Comparison of ENCODE assay signal across 8 mouse cellular contexts in the genomic region with DNA sequence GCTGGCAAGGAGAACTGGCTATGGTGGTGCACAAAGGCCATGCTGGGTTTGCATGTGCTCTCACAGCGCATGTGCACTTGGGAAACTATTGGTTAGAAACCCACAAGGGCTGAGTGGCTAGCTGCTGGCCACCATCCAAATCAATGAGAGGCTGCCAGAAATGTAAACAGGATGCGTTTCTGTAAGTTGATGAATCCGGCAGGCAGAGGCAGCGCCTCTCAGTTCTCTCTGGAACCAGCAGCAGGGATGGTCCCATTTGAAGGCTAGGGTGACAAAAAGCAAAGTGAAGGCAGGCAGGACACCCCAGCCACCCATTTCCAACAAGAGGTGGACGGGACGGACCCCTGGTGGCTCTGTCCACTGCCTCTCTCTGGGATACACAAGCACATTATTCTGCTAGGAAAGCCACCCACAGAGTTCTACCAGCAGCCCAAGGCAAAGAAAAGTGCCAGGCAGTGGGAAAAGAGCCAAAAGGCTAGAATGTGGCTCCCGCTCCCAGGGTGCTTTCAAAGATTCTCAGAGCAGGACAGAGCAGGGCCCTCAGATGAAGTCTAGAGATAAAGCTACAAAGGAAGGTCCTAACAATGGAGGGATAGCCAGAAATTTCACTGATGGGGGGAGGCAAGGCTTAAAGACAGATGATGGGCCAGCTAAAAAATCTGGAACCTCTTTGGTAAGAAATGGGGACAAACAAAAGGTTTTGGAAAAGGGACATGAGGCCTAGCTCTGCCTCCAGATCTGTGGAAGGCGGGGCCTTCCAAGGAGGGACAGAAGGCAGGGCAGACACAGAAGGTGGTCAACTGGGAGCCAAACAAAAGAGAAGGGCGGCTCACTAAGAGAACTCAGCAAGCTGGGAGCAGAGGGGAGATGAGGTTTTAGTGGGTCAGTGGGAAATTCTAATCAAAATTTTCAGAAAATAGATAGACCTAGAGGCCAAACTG. TPM values are rescaled to one million over a fixed set of nuclear protein-coding genes. Genes with fewer than 3 reads are reported as not detected.
DNase-seq lines count a peak whose midpoint lies in the region; ATAC-seq and TF ChIP-seq lines count a peak whose summit lies in the region.

No protein-coding gene starts in this region.

- WGBS in forebrain, embryonic 10.5 days, result 56% methylated on average over 9 of the region's 9 CpGs
- 46% methylated on average over 9 of the region's 9 CpGs for whole genome bisulfite sequencing in hindbrain, embryonic 11.5 days
- 23% methylated on average over 9 of the region's 9 CpGs for WGBS in neural tube, embryonic 14.5 days

- H3K4me2 ChIP-seq in hindbrain, embryonic 11.5 days (replicated peaks; ENCODE audit: low read depth, low read length), result no peak overlapping the region
- H3K4me2 ChIP-seq in neural tube, embryonic 14.5 days (ENCODE audit: low read depth, low read length), result no peak overlapping the region

- H3K27ac ChIP-seq in bone marrow macrophage, adult 2 months (ENCODE audit: insufficient read depth, low read depth, low read length), result peak overlapping the region; percentile 92
- peak overlapping the region; percentile 86 for H3K27ac ChIP-seq in forebrain, embryonic 10.5 days
- peak overlapping the region; percentile 70 for H3K27ac ChIP-seq in hindbrain, embryonic 11.5 days (ENCODE audit: low read depth, low read length)
- H3K27ac ChIP-seq in neural tube, embryonic 14.5 days (ENCODE audit: low read depth, low read length), result peak overlapping the region; percentile 84

- no peak overlapping the region for H3K4me3 ChIP-seq in C2C12 (ENCODE audit: insufficient read depth, poor library complexity, severe bottlenecking)
- H3K4me3 ChIP-seq in bone marrow macrophage, adult 2 months (ENCODE audit: insufficient read depth, low read length), result no peak overlapping the region
- no peak overlapping the region for H3K4me3 ChIP-seq in forebrain, embryonic 10.5 days
- no peak overlapping the region for H3K4me3 ChIP-seq in hindbrain, embryonic 11.5 days (ENCODE audit: low read depth, low read length)
- H3K4me3 ChIP-seq in neural tube, embryonic 14.5 days (ENCODE audit: low read depth, low read length), result no peak overlapping the region

- no peaks in the 10 kb centered on the region for H3K9me3 ChIP-seq in forebrain, embryonic 10.5 days
- H3K9me3 ChIP-seq in hindbrain, embryonic 11.5 days (ENCODE audit: control insufficient read depth, low read length), result no peaks in the 10 kb centered on the region
- H3K9me3 ChIP-seq in neural tube, embryonic 14.5 days (ENCODE audit: control insufficient read depth, low read length), result no peaks in the 10 kb centered on the region

- H3K4me1 ChIP-seq in bone marrow macrophage, adult 2 months (ENCODE audit: control insufficient read depth, insufficient read depth, low read length), result peaks cover 69% of the 10 kb centered on the region
- peaks cover 53% of the 10 kb centered on the region for H3K4me1 ChIP-seq in forebrain, embryonic 10.5 days
- H3K4me1 ChIP-seq in hindbrain, embryonic 11.5 days (replicated peaks; ENCODE audit: control insufficient read depth, insufficient read depth, low read length), result 0 out of 2 replicates have a peak, but pooled peaks cover 2% of the 10 kb centered on the region
- peaks cover 27% of the 10 kb centered on the region; the same call in 1 of the 2 replicates for H3K4me1 ChIP-seq in neural tube, embryonic 14.5 days (ENCODE audit: control insufficient read depth, insufficient read depth, low read length)

- TF ChIP-seq POLR2A in bone marrow macrophage, adult 2 months (IDR thresholded peaks at IDR 0.05; ENCODE audit: borderline replicate concordance, low read depth, low read length), result no peak

- 0 out of 2 replicates have a peak overlapping the region, but pooled peaks have one; percentile 15 for H3K9ac ChIP-seq in hindbrain, embryonic 11.5 days (ENCODE audit: low read depth, low read length)
- H3K9ac ChIP-seq in neural tube, embryonic 14.5 days (replicated peaks; ENCODE audit: low read depth, low read length), result peak overlapping the region; percentile 21; the same call in 1 of the 2 replicates

- no peak for TF ChIP-seq CTCF in C2C12 (IDR thresholded peaks at IDR 0.05; ENCODE audit: control insufficient read depth, insufficient read depth, insufficient read length)
- no peak for TF ChIP-seq CTCF in bone marrow macrophage, adult 2 months (IDR thresholded peaks at IDR 0.05; ENCODE audit: low read depth, low read length)

- 0 out of 2 replicates have a peak, but pooled peaks have one; percentile 14 for ATAC-seq in hindbrain, embryonic 11.5 days (ENCODE audit: low FRiP score)
- peak; percentile 80 for ATAC-seq in neural tube, embryonic 14.5 days (ENCODE audit: low read depth)

- no peaks in the 10 kb centered on the region for H3K36me3 ChIP-seq in C2C12 (ENCODE audit: control insufficient read depth, insufficient read depth)
- H3K36me3 ChIP-seq in forebrain, embryonic 10.5 days (replicated peaks), result peaks cover 2% of the 10 kb centered on the region; the same call in 1 of the 2 replicates
- no peaks in the 10 kb centered on the region for H3K36me3 ChIP-seq in hindbrain, embryonic 11.5 days (ENCODE audit: control insufficient read depth, insufficient read depth, low read length)
- no peaks in the 10 kb centered on the region for H3K36me3 ChIP-seq in neural tube, embryonic 14.5 days (ENCODE audit: control insufficient read depth, insufficient read depth, low read length)

- H3ac ChIP-seq in C2C12 (ENCODE audit: control insufficient read depth, insufficient read length, low read depth), result peak overlapping the region; percentile 26

- peaks cover 4% of the 10 kb centered on the region for H3K79me3 ChIP-seq in C2C12 (ENCODE audit: low read depth)

- DNase-seq in forebrain, embryonic 10.5 days (ENCODE audit: extremely low spot score, low spot score), result no peak
- DNase-seq in hindbrain, embryonic 11.5 days (ENCODE audit: low spot score), result peak; percentile 38
- DNase-seq in layer of hippocampus, adult 9-11 months, result peak; percentile 69
- DNase-seq in lung, adult 18-20 months, result peak; percentile 84 to 90
- no peak for DNase-seq in testis, postnatal 14 days (ENCODE audit: low spot score)

- H3K79me2 ChIP-seq in C2C12 (ENCODE audit: control insufficient read depth, insufficient read depth), result peaks cover 32% of the 10 kb centered on the region

- no peaks in the 10 kb centered on the region for H3K27me3 ChIP-seq in C2C12 (ENCODE audit: control insufficient read depth, insufficient read depth, insufficient read length)
- H3K27me3 ChIP-seq in forebrain, embryonic 10.5 days (ENCODE audit: poor library complexity, severe bottlenecking), result no peaks in the 10 kb centered on the region
- H3K27me3 ChIP-seq in hindbrain, embryonic 11.5 days (ENCODE audit: control insufficient read depth, insufficient read depth, low read length), result no peaks in the 10 kb centered on the region
- no peaks in the 10 kb centered on the region for H3K27me3 ChIP-seq in neural tube, embryonic 14.5 days (ENCODE audit: control insufficient read depth, insufficient read depth, low read length)

TF ChIP-seq in C2C12, 6 proteins besides CTCF, POLR2A, EP300 and RAD21:
- TF ChIP-seq MAX (IDR thresholded peaks at IDR 0.05) (peak; percentile 83), MYOG (IDR thresholded peaks at IDR 0.05; ENCODE audit: control insufficient read depth, extremely low read depth, insufficient read length) (no peak), CEBPB (IDR thresholded peaks at IDR 0.05; ENCODE audit: low read depth) (no peak)

RNA-seq across cellular contexts. Expression of a gene that starts 39.0 kb away (rescaled TPM):
- 42.1 TPM for polyA plus RNA-seq in C2C12 (2012; fragmentation: generic; extraction: Trizol)
- 147 and 173 TPM in 2 replicates for polyA plus RNA-seq in bone marrow macrophage, adult 2 months (2012; ENCODE audit: insufficient read depth, insufficient read length, missing spikeins)
- polyA plus RNA-seq in forebrain, embryonic 10.5 days (2016; fragmentation: Nextera tagmentation; extraction: Ambion mirVana), result 6.1 and 7.6 TPM in 2 replicates
- 17.2 and 32.3 TPM in 2 replicates for polyA plus RNA-seq in hindbrain, embryonic 11.5 days (2014; fragmentation: Nextera tagmentation; extraction: Ambion mirVana)
- polyA plus RNA-seq in neural tube, embryonic 14.5 days (2014; fragmentation: Nextera tagmentation; extraction: Ambion mirVana), result 17.0 and 19.5 TPM in 2 replicates

Comparison
In these comparisons a context has a peak if more than half of its experiments do, and no peak if none do; other contexts are left out.
1. DNase-seq: peak in hindbrain, embryonic 11.5 days (single experiment), layer of hippocampus, adult 9-11 months (single experiment) and lung, adult 18-20 months (2 of 2); none in forebrain, embryonic 10.5 days (single experiment) and testis, postnatal 14 days (single experiment).
2. Peak in every context shown above with its lines, with median percentiles within 50 percentile points of each other: H3K27ac ChIP-seq.